Mouse (Mus musculus) macrophage (primary cell): ENCODE data around the gene Olfr819. TPM values are rescaled to one million over a fixed set of nuclear protein-coding genes. Genes with fewer than 3 reads are reported as not detected.
"Not testable (repeated sequence)": the region's sequence is repeated elsewhere in the genome, so short reads cannot be mapped to it uniquely, and the experiment has no call there.

Source experiments
- H3K27ac ChIP-seq: fragments of 350-480 bp; formaldehyde crosslinking; 2 replicates; pipeline ENCODE4 v1.9.0; 2021
- H3K36me3 ChIP-seq: fragments of 350-480 bp; formaldehyde crosslinking; 2 replicates; pipeline ENCODE4 v1.9.0; 2021; ENCODE audit errors: inconsistent target
- H3K4me3 ChIP-seq: fragments of 350-480 bp; formaldehyde crosslinking; 2 replicates; pipeline ENCODE4 v1.9.0; 2021; ENCODE audit errors: inconsistent target
- H3K79me2 ChIP-seq: fragments of 350-480 bp; formaldehyde crosslinking; 2 replicates; pipeline ENCODE4 v1.9.0; 2021; ENCODE audit errors: inconsistent target
- WGBS: methylation state at CpG from one replicate; pipeline ENCODE4 v1.1.7; 2026; ENCODE audit warnings: inconsistent platforms; ENCODE audit not compliant: missing documents; 5-methylcytosine and 5-hydroxymethylcytosine counted together
- polyA plus RNA-seq: library from polyadenylated mRNA; stranded (reverse); fragments of 250-400 nt; gene quantifications from 3 replicates; pipeline ENCODE4 v1.2.4, GENCODE M21; 2018; ENCODE audit warnings: inconsistent platforms
- total RNA-seq, 78 experiments: library from RNA; depleted of rRNA; stranded (reverse); fragments of 250-400 nt; gene quantifications; 1 replicate in 9 of 78; 2 replicates in 24 of 78; 3 replicates in 43 of 78; 4 replicates in 2 of 78; pipeline ENCODE4 v1.2.4; 2018; ENCODE audit warnings: inconsistent platforms in 56 of 78

Olfr819 gene
- total RNA-seq (2018; cell fraction: chromatin; rRNA removed): not detected
- total RNA-seq (2018; cell fraction: cytosol; rRNA removed): not detected
- total RNA-seq (2018; cell fraction: nucleus; rRNA removed): not detected
- not detected in 3 replicates for polyA plus RNA-seq

DNA sequence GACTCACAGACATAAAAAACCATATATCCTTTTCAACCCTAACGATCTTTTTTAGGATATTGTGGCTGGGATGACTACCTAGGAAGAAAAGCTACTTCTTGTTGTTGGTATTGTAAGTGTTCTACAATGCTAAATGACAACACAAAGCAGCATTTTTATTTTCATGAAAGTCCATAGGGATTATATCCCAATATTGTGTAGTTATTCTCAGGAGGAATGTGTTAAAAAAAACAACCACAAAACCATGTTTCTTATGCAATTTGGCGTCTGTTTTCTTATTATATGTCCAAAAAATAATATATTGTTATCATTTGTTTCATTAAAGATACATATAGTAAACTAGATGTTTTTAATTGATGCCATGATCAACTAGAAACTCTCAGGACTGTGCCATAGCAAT is at the start of gene Olfr819:
Gene Olfr819 (minus strand): TSS at position 101 of the 400 bp plus-strand sequence.
- H3K36me3 ChIP-seq, H3K27ac ChIP-seq, H3K79me2 ChIP-seq, H3K4me3 ChIP-seq: not testable (repeated sequence)
- 90% methylated on average over 2 of the region's 2 CpGs for WGBS

DNA sequence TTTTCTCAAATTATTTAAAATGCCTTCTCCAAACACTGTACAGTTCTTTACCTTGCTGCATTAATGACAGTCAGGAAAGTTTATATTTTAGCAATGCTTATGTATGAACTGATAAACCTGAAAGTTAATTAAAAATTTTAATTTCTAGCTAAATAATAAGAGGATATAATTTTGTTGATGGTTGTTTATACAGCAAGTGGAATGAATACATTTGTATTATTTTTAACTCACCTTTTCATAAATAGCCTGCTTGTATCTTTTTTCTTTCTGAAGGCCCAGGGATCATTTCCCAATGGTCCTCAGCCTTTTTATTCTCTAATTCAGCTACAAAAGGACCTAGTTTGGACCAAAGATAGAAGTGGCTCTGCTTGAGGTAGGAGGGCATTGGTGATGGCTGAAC is 45.3 kb upstream of the Olfr819 start, which contains the start of gene Olfr820:
Gene Olfr820 (plus strand): TSS at position 301 of the 400 bp plus-strand sequence.
- no peak within 1 kb of the TSS for H3K27ac ChIP-seq
- no peak within 1 kb of the TSS for H3K4me3 ChIP-seq
- H3K36me3 ChIP-seq: no peaks in the 10 kb centered on the region; the same call in 1 of the 2 replicates
- H3K79me2 ChIP-seq: no peaks in the 10 kb centered on the region

DNA sequence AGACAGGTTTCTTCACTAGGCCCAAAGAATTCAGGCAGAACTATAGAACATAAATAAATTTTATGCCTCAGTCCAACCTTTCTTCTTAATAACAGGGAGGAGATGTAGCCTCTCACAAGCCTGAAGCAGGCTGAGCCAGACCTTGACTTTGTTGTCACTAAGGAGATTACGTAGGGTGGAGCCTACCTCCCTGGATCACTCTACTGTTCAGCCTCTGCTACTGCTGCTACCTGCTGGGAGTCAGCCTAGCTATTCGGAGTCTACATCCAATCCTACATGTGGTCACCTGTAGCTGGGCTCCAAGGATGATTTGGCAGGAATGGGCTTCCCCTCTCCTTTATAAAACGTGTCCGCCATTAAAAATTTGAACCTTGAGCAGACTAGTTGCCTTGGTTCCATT is 38.3 kb upstream of the Olfr819 start:
- 82% methylated on average over 3 of the region's 4 CpGs for WGBS
- H3K27ac ChIP-seq, H3K4me3 ChIP-seq, H3K36me3 ChIP-seq, H3K79me2 ChIP-seq: not testable (repeated sequence)

- H3K79me2 ChIP-seq, H3K4me3 ChIP-seq, H3K27ac ChIP-seq, H3K36me3 ChIP-seq: not testable (repeated sequence)
- 87% methylated on average over 4 of the region's 4 CpGs for WGBS
Observed at GRCm38 (mm10) chr10:130004104-130004503, 37.0 kb upstream of the Olfr819 start.

DNA sequence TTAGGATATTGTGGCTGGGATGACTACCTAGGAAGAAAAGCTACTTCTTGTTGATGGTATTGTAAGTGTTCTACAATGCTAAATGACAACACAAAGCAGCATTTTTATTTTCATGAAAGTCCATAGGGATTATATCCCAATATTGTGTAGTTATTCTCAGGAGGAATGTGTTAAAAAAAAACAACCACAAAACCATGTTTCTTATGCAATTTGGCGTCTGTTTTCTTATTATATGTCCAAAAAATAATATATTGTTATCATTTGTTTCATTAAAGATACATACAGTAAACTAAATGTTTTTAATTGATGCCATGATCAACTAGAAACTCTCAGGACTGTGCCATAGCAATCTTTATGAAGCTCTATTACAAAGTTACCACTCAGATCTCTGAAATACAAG is 17.9 kb upstream of the Olfr819 start, which contains the start of gene Gm10310:
Gene Gm10310 (minus strand): TSS at position 101 of the 400 bp plus-strand sequence.
- not testable (repeated sequence) for H3K79me2 ChIP-seq, H3K27ac ChIP-seq, H3K36me3 ChIP-seq, H3K4me3 ChIP-seq
- WGBS: no CpG with 5 or more reads among the region's 1 CpGs

- WGBS: no CpG with 5 or more reads among the region's 3 CpGs
- H3K79me2 ChIP-seq, H3K27ac ChIP-seq, H3K36me3 ChIP-seq, H3K4me3 ChIP-seq: not testable (repeated sequence)
Observed at GRCm38 (mm10) chr10:129981867-129982266, 14.8 kb upstream of the Olfr819 start.

GRCm38 (mm10) chr10:129976040-129976439 is 9.0 kb upstream of the Olfr819 start, which contains the start of gene Olfr247:
TSS of gene Olfr247 (minus strand) at chr10:129976140.
- not testable (repeated sequence) for H3K4me3 ChIP-seq, H3K27ac ChIP-seq, H3K79me2 ChIP-seq, H3K36me3 ChIP-seq
- WGBS: no CpG with 5 or more reads among the region's 2 CpGs

DNA sequence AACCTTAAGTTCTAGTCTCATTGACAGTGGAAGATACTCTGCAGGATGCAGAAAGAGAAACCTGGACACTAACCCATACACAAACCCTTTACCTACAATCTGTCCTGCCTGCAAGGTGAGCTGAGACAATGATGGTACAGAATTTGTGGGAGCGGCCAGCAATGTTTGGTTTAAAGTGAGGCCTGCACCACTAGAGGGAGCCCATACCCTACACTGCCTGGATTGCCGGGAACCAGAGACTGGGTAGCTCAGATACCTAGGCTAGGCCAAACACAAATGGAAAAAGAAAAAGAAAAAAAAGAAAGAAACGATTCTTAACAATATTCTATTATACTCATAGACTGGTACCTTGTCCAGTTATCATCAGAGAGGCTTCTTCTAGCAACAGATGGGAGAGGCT is 5.9 kb upstream of the Olfr819 start:
- H3K27ac ChIP-seq, H3K79me2 ChIP-seq, H3K4me3 ChIP-seq, H3K36me3 ChIP-seq: not testable (repeated sequence)
- WGBS: no CpG with 5 or more reads among the region's 3 CpGs

GRCm38 (mm10) chr10:129966232-129966631 is 834 bp downstream of the Olfr819 start:
- H3K27ac ChIP-seq, H3K36me3 ChIP-seq, H3K79me2 ChIP-seq, H3K4me3 ChIP-seq: not testable (repeated sequence)
- no CpG with 5 or more reads among the region's 3 CpGs for WGBS

DNA sequence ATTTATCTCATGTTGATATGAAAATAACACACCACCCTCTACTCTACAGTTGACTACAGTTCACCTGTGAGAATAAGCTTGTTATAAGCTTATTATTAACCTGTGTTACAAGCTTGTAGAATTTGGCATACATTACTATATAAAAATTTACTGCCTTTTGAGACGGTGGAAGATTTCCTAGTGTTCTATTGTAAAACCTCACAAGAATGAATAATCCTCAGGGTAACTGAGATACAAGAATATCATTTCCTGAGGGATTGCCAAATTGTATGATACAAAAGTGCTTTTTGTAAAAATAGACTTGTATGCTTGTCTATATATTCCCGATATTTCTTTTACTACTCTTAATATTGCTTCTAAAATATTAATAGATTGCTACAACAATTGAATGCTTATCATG is 18.1 kb downstream of the Olfr819 start, which contains the start of gene Olfr818:
Gene Olfr818 (minus strand): TSS at position 101 of the 400 bp plus-strand sequence.
- H3K4me3 ChIP-seq: no peak within 1 kb of the TSS
- no peaks in the 10 kb centered on the region for H3K36me3 ChIP-seq
- H3K79me2 ChIP-seq: no peaks in the 10 kb centered on the region
- H3K27ac ChIP-seq: no peak within 1 kb of the TSS
- WGBS: 94% methylated on average over 2 of the region's 2 CpGs

- H3K79me2 ChIP-seq: no peaks in the 10 kb centered on the region
- no peak within 1 kb of the TSS for H3K27ac ChIP-seq
- WGBS: 82% methylated on average over 1 of the region's 1 CpGs
Observed at GRCm38 (mm10) chr10:129915497-129915896, 51.6 kb downstream of the Olfr819 start, which contains the start of gene Olfr816. TSS of gene Olfr816 (minus strand) at chr10:129915597.

More at GRCm38 (mm10) chr10:129915497-129915896, 51.6 kb downstream of the Olfr819 start, which contains the start of gene Olfr816:
- Histone ChIP-seq H3K36me3 (no peaks in the 10 kb centered on the region), H3K4me3 (no peak within 1 kb of the TSS)

Other genes with a start within 250 kb of the Olfr819 start
- not detected in 3 replicates for gene Olfr805, start 237.9 kb downstream of the Olfr819 start, polyA plus RNA-seq
- not detected in 3 replicates for gene Olfr806, start 225.3 kb downstream of the Olfr819 start, polyA plus RNA-seq
- gene Olfr807, start 209.5 kb downstream of the Olfr819 start, polyA plus RNA-seq: not detected in 3 replicates
- not detected in 3 replicates for gene Olfr808, start 201.8 kb downstream of the Olfr819 start, polyA plus RNA-seq
- gene Olfr809, start 192.6 kb downstream of the Olfr819 start, polyA plus RNA-seq: not detected in 3 replicates
- not detected in 3 replicates for gene Olfr810, start 172.3 kb downstream of the Olfr819 start, polyA plus RNA-seq
- gene Olfr811, start 162.9 kb downstream of the Olfr819 start, polyA plus RNA-seq: not detected in 3 replicates
- not detected in 3 replicates for gene Olfr812, start 121.2 kb downstream of the Olfr819 start, polyA plus RNA-seq
- not detected in 3 replicates for gene Olfr813, start 111.9 kb downstream of the Olfr819 start, polyA plus RNA-seq
- gene Olfr814, start 87.4 kb downstream of the Olfr819 start, polyA plus RNA-seq: not detected in 3 replicates
- not detected in 3 replicates for gene Olfr815, start 61.4 kb downstream of the Olfr819 start, polyA plus RNA-seq
- gene Olfr816, start 51.7 kb downstream of the Olfr819 start, polyA plus RNA-seq: not detected in 3 replicates
- not detected in 3 replicates for gene Olfr818, start 18.2 kb downstream of the Olfr819 start, polyA plus RNA-seq
- gene Olfr247, start 8.9 kb upstream of the Olfr819 start, polyA plus RNA-seq: not detected in 3 replicates
- gene Gm10310, start 17.8 kb upstream of the Olfr819 start, polyA plus RNA-seq: not detected in 3 replicates
- gene Olfr820, start 45.4 kb upstream of the Olfr819 start, polyA plus RNA-seq: not detected in 3 replicates
- not detected in 3 replicates for gene Olfr821, start 63.1 kb upstream of the Olfr819 start, polyA plus RNA-seq
- not detected in 3 replicates for gene Olfr822, start 103.9 kb upstream of the Olfr819 start, polyA plus RNA-seq
- not detected in 3 replicates for gene Olfr823, start 148.1 kb upstream of the Olfr819 start, polyA plus RNA-seq
- gene Olfr824, start 162.7 kb upstream of the Olfr819 start, polyA plus RNA-seq: not detected in 3 replicates
- not detected in 3 replicates for gene Olfr825, start 199.5 kb upstream of the Olfr819 start, polyA plus RNA-seq
- not detected in 3 replicates for gene Olfr826, start 216.9 kb upstream of the Olfr819 start, polyA plus RNA-seq
- not detected in 3 replicates for gene Olfr827, start 247.1 kb upstream of the Olfr819 start, polyA plus RNA-seq